Mouse (Mus musculus) heart, embryonic 11.5 days (tissue): ENCODE data around the gene Nebl. TPM values are rescaled to one million over a fixed set of nuclear protein-coding genes. Genes with fewer than 3 reads are reported as not detected.

Experiments
- ATAC-seq: fragments of 200-750 bp; cut with Nextera tagmentation; replicated peaks from 2 replicates; pipeline ENCODE4 v1.8.0; 2017; ENCODE audit warnings: moderate library complexity; ENCODE audit not compliant: insufficient number of reproducible peaks, low FRiP score, low TSS enrichment
- H3K27ac ChIP-seq: fragments of 300-500 bp; sonication (generic); 2 replicates; pipeline ENCODE4 v1.5.1; 2014; ENCODE audit warnings: mild to moderate bottlenecking, low read depth, low read length
- H3K27me3 ChIP-seq: fragments of 300-500 bp; sonication (generic); 2 replicates; pipeline ENCODE4 v1.6.1; 2014; ENCODE audit warnings: mild to moderate bottlenecking, low read length, mixed read lengths; ENCODE audit not compliant: control insufficient read depth, insufficient read depth
- H3K36me3 ChIP-seq: fragments of 300-500 bp; sonication (generic); 2 replicates; pipeline ENCODE4 v1.6.1; 2014; ENCODE audit warnings: mild to moderate bottlenecking, low read length, moderate library complexity, mixed read lengths; ENCODE audit not compliant: control insufficient read depth, insufficient read depth
- H3K4me1 ChIP-seq: fragments of 300-500 bp; sonication (generic); 2 replicates; pipeline ENCODE4 v1.6.1; 2014; ENCODE audit warnings: low read length; ENCODE audit not compliant: control insufficient read depth, insufficient read depth
- H3K4me2 ChIP-seq: fragments of 300-500 bp; sonication (generic); 2 replicates; pipeline ENCODE4 v1.6.1; 2014; ENCODE audit warnings: mild to moderate bottlenecking, moderate library complexity
- H3K4me3 ChIP-seq: fragments of 300-500 bp; sonication (generic); 2 replicates; pipeline ENCODE4 v1.5.1; 2014; ENCODE audit warnings: low read depth, low read length
- H3K9ac ChIP-seq: fragments of 300-500 bp; sonication (generic); 2 replicates; pipeline ENCODE4 v1.6.1; 2014; ENCODE audit warnings: mild to moderate bottlenecking, low read depth, low read length, moderate library complexity
- H3K9me3 ChIP-seq: fragments of 300-500 bp; sonication (generic); replicated peaks from 2 replicates; pipeline ENCODE4 v1.6.1; 2016; ENCODE audit warnings: low read length; ENCODE audit not compliant: control insufficient read depth
- WGBS: fragments of 180-500 bp; shearing (Covaris S2); extraction: QIAGEN DNeasy Blood & Tissue Kit; methylation state at CpG from one replicate; pipeline ENCODE4 v1.1.7; 2014; ENCODE audit not compliant: insufficient replicate concordance; 5-methylcytosine and 5-hydroxymethylcytosine counted together
- polyA plus RNA-seq: library from polyadenylated mRNA; unstranded; fragments of >200 nt; fragmentation: Nextera tagmentation; extraction: Ambion mirVana; gene quantifications from 2 replicates; pipeline ENCODE4 v1.2.1, GENCODE M21; 2014

Nebl gene
- polyA plus RNA-seq, 1 experiment from 2014 or later: 457 TPM

GRCm38 (mm10) chr2:17698161-17699087 is 32.8 kb downstream of the Nebl start:
- Histone ChIP-seq H3K36me3 (no peaks in the 10 kb centered on the region), H3K4me3 (no peak overlapping the region), H3K27me3 (no peaks in the 10 kb centered on the region), H3K4me2 (no peak overlapping the region), H3K4me1 (no peaks in the 10 kb centered on the region), H3K27ac (no peak overlapping the region), H3K9me3 (no peaks in the 10 kb centered on the region), H3K9ac (no peak overlapping the region)
- WGBS: 63% methylated on average over 4 of the region's 4 CpGs
- no peak for ATAC-seq

GRCm38 (mm10) chr2:17692926-17693325 is 38.3 kb downstream of the Nebl start:
- WGBS: 69% methylated on average over 2 of the region's 2 CpGs
- H3K4me2 ChIP-seq: no peak overlapping the region
- no peaks in the 10 kb centered on the region for H3K9me3 ChIP-seq
- no peak overlapping the region for H3K9ac ChIP-seq
- no peak for ATAC-seq
- no peaks in the 10 kb centered on the region for H3K27me3 ChIP-seq
- H3K36me3 ChIP-seq: no peaks in the 10 kb centered on the region
- H3K4me1 ChIP-seq: no peaks in the 10 kb centered on the region
- H3K4me3 ChIP-seq: no peak overlapping the region
- no peak overlapping the region for H3K27ac ChIP-seq

- H3K9ac ChIP-seq: no peak overlapping the region
- no peak overlapping the region for H3K4me2 ChIP-seq
- no peak for ATAC-seq
- 82% methylated on average over 5 of the region's 5 CpGs for WGBS
- no peak overlapping the region for H3K27ac ChIP-seq
- H3K27me3 ChIP-seq: no peaks in the 10 kb centered on the region
- no peaks in the 10 kb centered on the region for H3K4me1 ChIP-seq
- H3K4me3 ChIP-seq: no peak overlapping the region
- no peaks in the 10 kb centered on the region for H3K36me3 ChIP-seq
- H3K9me3 ChIP-seq: no peaks in the 10 kb centered on the region
Observed at GRCm38 (mm10) chr2:17690264-17690663, 41.0 kb downstream of the Nebl start.

GRCm38 (mm10) chr2:17687141-17687540 is 44.1 kb downstream of the Nebl start:
- H3K4me3 ChIP-seq: no peak overlapping the region
- H3K27me3 ChIP-seq: 0 out of 2 replicates have a peak, but pooled peaks cover 3% of the 10 kb centered on the region
- H3K36me3 ChIP-seq: no peaks in the 10 kb centered on the region
- WGBS: 85% methylated on average over 6 of the region's 6 CpGs
- no peak overlapping the region for H3K27ac ChIP-seq
- no peaks in the 10 kb centered on the region for H3K4me1 ChIP-seq
- no peak overlapping the region for H3K4me2 ChIP-seq
- H3K9ac ChIP-seq: no peak overlapping the region
- H3K9me3 ChIP-seq: no peaks in the 10 kb centered on the region
- no peak for ATAC-seq

GRCm38 (mm10) chr2:17683326-17684040 is 47.8 kb downstream of the Nebl start:
- 0 out of 2 replicates have a peak, but pooled peaks cover 3% of the 10 kb centered on the region for H3K27me3 ChIP-seq
- H3K4me2 ChIP-seq: no peak overlapping the region
- 70% methylated on average over 4 of the region's 4 CpGs for WGBS
- H3K9me3 ChIP-seq: no peaks in the 10 kb centered on the region
- H3K9ac ChIP-seq: no peak overlapping the region
- H3K4me3 ChIP-seq: no peak overlapping the region
- no peak overlapping the region for H3K27ac ChIP-seq
- no peaks in the 10 kb centered on the region for H3K36me3 ChIP-seq
- no peak for ATAC-seq
- no peaks in the 10 kb centered on the region for H3K4me1 ChIP-seq

GRCm38 (mm10) chr2:17672156-17672555 is 59.1 kb downstream of the Nebl start:
- H3K36me3 ChIP-seq: no peaks in the 10 kb centered on the region
- WGBS: 83% methylated on average over 10 of the region's 10 CpGs
- no peak overlapping the region for H3K27ac ChIP-seq
- H3K4me2 ChIP-seq: no peak overlapping the region
- H3K4me1 ChIP-seq: no peaks in the 10 kb centered on the region
- no peak overlapping the region for H3K4me3 ChIP-seq
- H3K9me3 ChIP-seq: no peaks in the 10 kb centered on the region
- ATAC-seq: no peak
- H3K9ac ChIP-seq: no peak overlapping the region
- no peaks in the 10 kb centered on the region for H3K27me3 ChIP-seq

GRCm38 (mm10) chr2:17671566-17671965 is 59.7 kb downstream of the Nebl start:
- WGBS: 84% methylated on average over 8 of the region's 8 CpGs
- Histone ChIP-seq H3K4me3 (no peak overlapping the region), H3K27ac (no peak overlapping the region), H3K27me3 (no peaks in the 10 kb centered on the region), H3K9me3 (no peaks in the 10 kb centered on the region), H3K9ac (no peak overlapping the region), H3K4me1 (no peaks in the 10 kb centered on the region), H3K36me3 (no peaks in the 10 kb centered on the region), H3K4me2 (no peak overlapping the region)
- no peak for ATAC-seq

GRCm38 (mm10) chr2:17669953-17670352 is 61.3 kb downstream of the Nebl start:
- Histone ChIP-seq H3K4me1 (no peaks in the 10 kb centered on the region), H3K36me3 (no peaks in the 10 kb centered on the region), H3K9ac (no peak overlapping the region), H3K4me2 (no peak overlapping the region), H3K27me3 (no peaks in the 10 kb centered on the region), H3K4me3 (no peak overlapping the region), H3K9me3 (no peaks in the 10 kb centered on the region), H3K27ac (no peak overlapping the region)
- 52% methylated on average over 10 of the region's 10 CpGs for WGBS
- ATAC-seq: no peak
